Mouse (Mus musculus) ES-Bruce4 (cell line): Measurements from ENCODE around the gene Naa40. TPM values are rescaled to one million over a fixed set of nuclear protein-coding genes. Genes with fewer than 3 reads are reported as not detected.

Source experiments
- H3K27ac ChIP-seq: 2 replicates; pipeline ENCODE4 v1.5.1; 2012; ENCODE audit warnings: low read length, inconsistent platforms; ENCODE audit not compliant: insufficient read depth
- H3K27me3 ChIP-seq: 2 replicates; pipeline ENCODE4 v1.6.1; 2012; ENCODE audit warnings: mild to moderate bottlenecking, low read length, inconsistent platforms; ENCODE audit not compliant: control insufficient read depth, poor library complexity, insufficient read depth, severe bottlenecking
- H3K36me3 ChIP-seq: 2 replicates; pipeline ENCODE4 v1.6.1; 2012; ENCODE audit warnings: inconsistent platforms, mild to moderate bottlenecking, low read length, moderate library complexity; ENCODE audit not compliant: control insufficient read depth, poor library complexity, insufficient read depth, severe bottlenecking
- H3K4me1 ChIP-seq: one replicate; pipeline ENCODE4 v1.8.1; 2011; ENCODE audit warnings: low read length; ENCODE audit not compliant: control insufficient read depth, insufficient read depth
- H3K4me3 ChIP-seq: 2 replicates; pipeline ENCODE4 v1.5.1; 2011; ENCODE audit warnings: low read depth, mild to moderate bottlenecking, low read length
- H3K9ac ChIP-seq: 2 replicates; pipeline ENCODE4 v1.6.1; 2012; ENCODE audit warnings: low read depth, mild to moderate bottlenecking, inconsistent platforms; ENCODE audit not compliant: poor library complexity, severe bottlenecking
- H3K9me3 ChIP-seq: replicated peaks from 2 replicates; pipeline ENCODE4 v1.6.1; 2012; ENCODE audit warnings: mild to moderate bottlenecking, low read length, inconsistent platforms; ENCODE audit not compliant: control insufficient read depth, poor library complexity, insufficient read depth, severe bottlenecking
- CTCF ChIP-seq: IDR thresholded peaks from one replicate; pipeline ENCODE4 v1.8.1; 2011; ENCODE audit warnings: low read depth, low read length
- EP300 ChIP-seq: IDR thresholded peaks from 2 replicates; pipeline ENCODE4 v1.6.1; 2011; ENCODE audit warnings: low read depth, low read length; ENCODE audit not compliant: insufficient read depth
- POLR2A ChIP-seq: IDR thresholded peaks from one replicate; pipeline ENCODE4 v1.8.1; 2011; ENCODE audit warnings: low read length; ENCODE audit not compliant: insufficient read depth
- polyA plus RNA-seq: library from polyadenylated mRNA; stranded (reverse); fragments of >200 nt; gene quantifications from 2 replicates; pipeline ENCODE4 v1.2.4, GENCODE M21; 2011; ENCODE audit warnings: low read depth; ENCODE audit not compliant: missing spikeins, insufficient read depth, insufficient read length

The Naa40 gene
- polyA plus RNA-seq, result 41.0 and 45.1 TPM in 2 replicates

- peak within 1 kb of the TSS; percentile 79 for H3K9ac ChIP-seq
- TF ChIP-seq CTCF (no peak), EP300 (no peak), POLR2A (no peak)
- no peak within 1 kb of the TSS; the same call in 1 of the 2 replicates for H3K27ac ChIP-seq
- H3K4me3 ChIP-seq, result peak within 1 kb of the TSS; percentile 93
- no peaks in the 10 kb centered on the region for H3K9me3 ChIP-seq
- peaks cover 2% of the 10 kb centered on the region for H3K4me1 ChIP-seq
- H3K36me3 ChIP-seq, result peaks cover 4% of the 10 kb centered on the region
- H3K27me3 ChIP-seq, result no peaks in the 10 kb centered on the region
Observed at GRCm38 (mm10) chr19:7240782-7241690, at the start of gene Naa40. Gene Naa40 (minus strand): TSS chr19:7241183.

- Histone ChIP-seq H3K9ac (no peak overlapping the region), H3K36me3 (peaks cover 21% of the 10 kb centered on the region), H3K4me3 (no peak overlapping the region), H3K27me3 (no peaks in the 10 kb centered on the region), H3K4me1 (no peaks in the 10 kb centered on the region), H3K27ac (no peak overlapping the region), H3K9me3 (no peaks in the 10 kb centered on the region)
- TF ChIP-seq EP300 (no peak), POLR2A (no peak), CTCF (no peak)
Observed at GRCm38 (mm10) chr19:7289767-7290166, 48.8 kb upstream of the Naa40 start.

GRCm38 (mm10) chr19:7288288-7288687 is 47.3 kb upstream of the Naa40 start:
- Histone ChIP-seq H3K36me3 (peaks cover 30% of the 10 kb centered on the region), H3K27ac (no peak overlapping the region), H3K9me3 (no peaks in the 10 kb centered on the region), H3K4me1 (no peaks in the 10 kb centered on the region), H3K9ac (no peak overlapping the region), H3K27me3 (no peaks in the 10 kb centered on the region), H3K4me3 (no peak overlapping the region)
- TF ChIP-seq POLR2A (no peak), CTCF (no peak), EP300 (no peak)

- peaks cover 36% of the 10 kb centered on the region for H3K36me3 ChIP-seq
- no peaks in the 10 kb centered on the region for H3K4me1 ChIP-seq
- TF ChIP-seq POLR2A (no peak), CTCF (no peak), EP300 (no peak)
- H3K27ac ChIP-seq, result no peak overlapping the region
- H3K9me3 ChIP-seq, result no peaks in the 10 kb centered on the region
- H3K4me3 ChIP-seq, result no peak overlapping the region
- H3K27me3 ChIP-seq, result no peaks in the 10 kb centered on the region
- H3K9ac ChIP-seq, result no peak overlapping the region
Observed at GRCm38 (mm10) chr19:7286563-7287315, 45.8 kb upstream of the Naa40 start.

GRCm38 (mm10) chr19:7280557-7281330 is 39.8 kb upstream of the Naa40 start:
- TF ChIP-seq CTCF (no peak), POLR2A (no peak), EP300 (no peak)
- Histone ChIP-seq H3K9ac (no peak overlapping the region), H3K36me3 (peaks cover 24% of the 10 kb centered on the region), H3K9me3 (no peaks in the 10 kb centered on the region), H3K27me3 (no peaks in the 10 kb centered on the region), H3K4me1 (no peaks in the 10 kb centered on the region), H3K4me3 (no peak overlapping the region), H3K27ac (no peak overlapping the region)
